Mouse (Mus musculus) heart, postnatal 0 days (tissue): ENCODE measurements at regions not wholly inside any gene's neighbourhood (a gene's known extent, or its start where the extent isn't known, plus 50 kb on each side); places are given as distances from the start of the nearest gene placed in this dataset.
A peak's percentile ranks its signal among the peaks of the same experiment; 100 is the strongest.

Experiments
- ATAC-seq: fragments of 200-750 bp; cut with Nextera tagmentation; 2 replicates; pipeline ENCODE4 v1.8.0; 2017; ENCODE audit warnings: low read depth, moderate number of reproducible peaks, moderate library complexity; ENCODE audit not compliant: insufficient read depth
- DNase-seq: peaks from one replicate; pipeline ENCODE4 v3.0.0-alpha.2; 2016; ENCODE audit warnings: low spot score
- H3K27ac ChIP-seq: fragments of 300-500 bp; sonication (generic); 2 replicates; pipeline ENCODE4 v1.5.1; 2014; ENCODE audit warnings: low read depth, mild to moderate bottlenecking
- H3K27me3 ChIP-seq: fragments of 300-500 bp; sonication (generic); 2 replicates; pipeline ENCODE4 v1.6.1; 2014; ENCODE audit warnings: low read length, mixed read lengths; ENCODE audit not compliant: control insufficient read depth, insufficient read depth
- H3K36me3 ChIP-seq: fragments of 300-500 bp; sonication (generic); replicated peaks from 2 replicates; pipeline ENCODE4 v1.6.1; 2014; ENCODE audit warnings: low read length, mixed read lengths; ENCODE audit not compliant: control insufficient read depth, insufficient read depth
- H3K4me1 ChIP-seq: fragments of 300-500 bp; sonication (generic); 2 replicates; pipeline ENCODE4 v1.6.1; 2014; ENCODE audit warnings: antibody characterized with exemption; ENCODE audit not compliant: control insufficient read depth, insufficient read depth
- H3K4me2 ChIP-seq: fragments of 300-500 bp; sonication (generic); 2 replicates; pipeline ENCODE4 v1.6.1; 2014; ENCODE audit warnings: low read depth, mild to moderate bottlenecking, low read length, moderate library complexity
- H3K4me3 ChIP-seq: fragments of 300-500 bp; sonication (generic); 2 replicates; pipeline ENCODE4 v1.5.1; 2014; ENCODE audit warnings: low read depth, low read length
- H3K9ac ChIP-seq: fragments of 300-500 bp; sonication (generic); replicated peaks from 2 replicates; pipeline ENCODE4 v1.6.1; 2014; ENCODE audit warnings: low read depth, low read length, mixed read lengths
- H3K9me3 ChIP-seq: fragments of 300-500 bp; sonication (generic); replicated peaks from 2 replicates; pipeline ENCODE4 v1.6.1; 2016; ENCODE audit warnings: low read length; ENCODE audit not compliant: control insufficient read depth
- CTCF ChIP-seq: IDR thresholded peaks from 2 replicates; pipeline ENCODE4 v1.5.1; 2016; ENCODE audit warnings: antibody characterized with exemption, control low read depth, low read depth
- EP300 ChIP-seq: IDR thresholded peaks from 2 replicates; pipeline ENCODE4 v1.6.1; 2016; ENCODE audit warnings: antibody characterized with exemption, low read depth
- WGBS: fragments of 180-500 bp; shearing (Covaris S2); extraction: QIAGEN DNeasy Blood & Tissue Kit; methylation state at CpG from one replicate; pipeline ENCODE4 v1.1.7; 2014; 5-methylcytosine and 5-hydroxymethylcytosine counted together

DNA sequence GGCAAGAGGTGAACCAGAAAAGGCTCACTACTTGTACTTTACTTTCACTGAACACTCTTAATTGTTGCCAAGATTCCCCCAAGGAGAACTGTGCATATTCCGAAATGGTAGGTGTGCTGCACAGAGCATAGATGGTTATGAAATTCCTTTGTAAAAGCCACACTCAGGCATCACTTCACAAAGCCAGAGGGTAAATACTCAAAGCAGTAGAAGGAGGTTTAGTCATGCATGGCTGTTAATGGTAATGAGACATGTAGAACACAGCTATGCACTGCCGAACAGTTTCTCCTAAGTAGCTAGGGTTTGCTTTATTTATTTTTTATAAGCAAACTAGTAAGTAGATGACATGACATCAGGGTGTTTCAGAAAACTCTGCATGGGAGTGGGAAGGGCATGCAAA lies 556.2 kb downstream of the Nedd1 start:
- 89% methylated on average over 2 of the region's 2 CpGs for WGBS
- H3K9ac ChIP-seq = no peak overlapping the region

DNA sequence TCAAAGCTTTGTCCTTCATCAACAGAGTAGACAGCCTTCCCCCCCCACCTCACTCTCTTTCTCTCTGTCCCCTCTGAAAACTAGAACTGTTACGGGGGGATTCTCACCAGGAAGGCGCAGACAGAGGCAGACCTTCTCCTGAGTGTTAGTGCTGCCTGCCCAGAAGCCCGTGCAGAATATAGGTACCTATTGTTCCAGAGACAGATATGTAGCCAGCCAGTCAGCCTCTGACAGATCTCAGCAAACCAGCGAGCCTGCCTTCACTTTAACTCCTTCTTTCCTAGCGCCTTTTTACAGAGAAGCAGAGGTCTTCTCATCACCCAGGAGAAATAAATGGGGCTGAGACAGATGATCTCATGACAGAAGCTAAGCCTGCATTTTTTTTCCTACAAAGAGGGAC lies 557.2 kb downstream of the Nedd1 start:
- ATAC-seq (no peak), DNase-seq (no peak)
- Histone ChIP-seq H3K36me3 (no peaks in the 10 kb centered on the region), H3K4me1 (peaks cover 5% of the 10 kb centered on the region), H3K27me3 (peaks cover 19% of the 10 kb centered on the region), H3K9me3 (no peaks in the 10 kb centered on the region), H3K4me2 (no peak overlapping the region), H3K27ac (no peak overlapping the region), H3K9ac (no peak overlapping the region), H3K4me3 (no peak overlapping the region)
- no peak for TF ChIP-seq CTCF
- TF ChIP-seq EP300 = no peak
- 24% methylated on average over 5 of the region's 5 CpGs for WGBS

More for the DNA sequence above, 556.2 kb downstream of the Nedd1 start:
- Histone ChIP-seq H3K27ac (no peak overlapping the region), H3K9me3 (no peaks in the 10 kb centered on the region), H3K27me3 (peaks cover 19% of the 10 kb centered on the region), H3K4me2 (no peak overlapping the region), H3K4me3 (no peak overlapping the region), H3K4me1 (peaks cover 5% of the 10 kb centered on the region), H3K36me3 (no peaks in the 10 kb centered on the region)
- TF ChIP-seq CTCF (no peak), EP300 (no peak)
- no peak for DNase-seq
- no peak for ATAC-seq

DNA sequence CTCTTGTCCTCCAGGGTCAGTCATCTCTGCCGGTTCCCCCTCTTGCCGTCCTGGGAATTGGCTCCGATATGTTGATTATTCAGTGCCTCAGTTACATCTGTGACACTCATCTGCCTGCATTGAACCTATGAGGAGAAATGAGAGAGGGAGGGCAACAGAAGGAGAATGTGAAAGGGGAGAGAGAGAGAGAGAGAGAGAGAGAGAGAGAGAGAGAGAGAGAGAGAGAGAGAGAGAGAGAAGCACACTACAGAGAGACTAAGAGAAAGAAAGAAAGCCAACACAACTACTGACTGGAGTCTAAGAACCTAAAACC lies 557.6 kb downstream of the Nedd1 start:
- H3K9me3 ChIP-seq = no peaks in the 10 kb centered on the region
- H3K9ac ChIP-seq = no peak overlapping the region
- TF ChIP-seq CTCF = no peak
- no peak for TF ChIP-seq EP300
- DNase-seq (no peak), ATAC-seq (no peak)
- H3K36me3 ChIP-seq = no peaks in the 10 kb centered on the region
- no peak overlapping the region for H3K4me2 ChIP-seq
- peaks cover 19% of the 10 kb centered on the region for H3K27me3 ChIP-seq
- H3K4me1 ChIP-seq = peaks cover 5% of the 10 kb centered on the region
- 57% methylated on average over 3 of the region's 3 CpGs for WGBS
- H3K27ac ChIP-seq = no peak overlapping the region
- H3K4me3 ChIP-seq = no peak overlapping the region

DNA sequence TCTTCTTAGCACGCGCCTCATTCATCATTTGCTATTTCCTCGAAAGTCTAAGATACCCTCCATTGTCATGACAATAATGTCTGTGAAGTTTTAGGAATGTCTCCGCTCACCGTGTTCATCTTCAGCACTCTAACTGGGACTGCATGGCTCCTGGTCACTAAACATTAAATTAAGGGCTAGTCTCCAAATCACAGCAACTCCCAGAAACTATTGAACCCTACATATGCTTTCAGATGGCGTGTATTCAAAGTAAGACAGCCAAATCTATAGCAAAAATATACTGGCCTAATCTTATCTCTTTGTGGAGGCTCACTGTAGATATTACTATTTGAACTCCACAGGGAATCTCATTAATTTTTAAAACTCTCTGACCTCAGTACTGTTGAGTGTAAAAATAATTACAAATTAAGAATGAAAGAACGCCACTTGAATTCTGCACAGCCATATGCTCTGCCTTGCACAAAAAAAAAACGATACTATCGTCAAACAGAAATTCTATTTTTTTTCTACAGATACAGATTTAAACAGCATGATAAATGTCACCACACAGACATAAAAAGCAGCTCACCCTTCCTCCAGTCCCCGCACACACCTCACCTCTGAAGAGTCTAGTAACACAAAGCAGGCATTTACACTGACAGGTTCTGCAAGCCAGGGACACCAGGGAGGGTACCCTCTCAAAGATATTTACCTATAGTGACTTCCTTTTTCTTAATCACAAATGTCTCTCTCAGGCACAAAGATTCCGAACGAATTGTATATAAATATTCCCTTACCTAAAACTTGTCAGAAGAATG lies 558.2 kb downstream of the Nedd1 start:
- DNase-seq = no peak
- no peak for ATAC-seq
- no peak for TF ChIP-seq CTCF
- TF ChIP-seq EP300 = no peak
- Histone ChIP-seq H3K27ac (no peak overlapping the region), H3K4me3 (no peak overlapping the region), H3K4me1 (peaks cover 5% of the 10 kb centered on the region), H3K27me3 (peaks cover 19% of the 10 kb centered on the region), H3K9me3 (no peaks in the 10 kb centered on the region), H3K4me2 (no peak overlapping the region), H3K36me3 (no peaks in the 10 kb centered on the region), H3K9ac (no peak overlapping the region)
- 71% methylated on average over 12 of the region's 12 CpGs for WGBS

DNA sequence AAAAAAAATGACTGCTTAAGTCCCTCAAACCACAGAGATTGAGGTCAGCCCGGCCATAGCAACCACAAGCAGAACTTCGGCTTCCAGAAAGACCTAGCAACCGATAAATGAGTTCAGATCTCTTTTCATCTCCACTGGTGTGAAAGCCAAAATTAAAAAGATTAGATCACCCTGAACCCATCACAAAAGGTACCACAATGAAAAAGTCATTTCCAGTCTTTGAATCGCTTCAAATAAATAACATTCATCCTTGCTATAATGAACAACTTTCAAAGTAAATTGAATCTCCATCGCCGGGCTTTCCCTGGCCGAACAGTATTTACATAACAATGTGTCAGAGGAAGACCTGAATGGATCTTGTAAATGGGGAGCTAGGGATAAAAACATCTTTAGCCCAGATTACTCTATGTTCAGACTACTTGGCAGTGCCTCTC lies 559.1 kb downstream of the Nedd1 start:
- ATAC-seq (no peak), DNase-seq (no peak)
- H3K9me3 ChIP-seq = no peaks in the 10 kb centered on the region
- no peak overlapping the region for H3K9ac ChIP-seq
- no peaks in the 10 kb centered on the region for H3K36me3 ChIP-seq
- TF ChIP-seq EP300 (no peak), CTCF (no peak)
- peak overlapping the region; percentile 60; the same call in 1 of the 2 replicates for H3K4me2 ChIP-seq
- no peak overlapping the region for H3K27ac ChIP-seq
- H3K4me1 ChIP-seq = peaks cover 5% of the 10 kb centered on the region
- H3K27me3 ChIP-seq = peaks cover 19% of the 10 kb centered on the region
- WGBS = 22% methylated on average over 7 of the region's 7 CpGs
- peak overlapping the region; percentile 40 for H3K4me3 ChIP-seq
